Mouse (Mus musculus): ENCODE results near the gene Pdxk.

DNA sequence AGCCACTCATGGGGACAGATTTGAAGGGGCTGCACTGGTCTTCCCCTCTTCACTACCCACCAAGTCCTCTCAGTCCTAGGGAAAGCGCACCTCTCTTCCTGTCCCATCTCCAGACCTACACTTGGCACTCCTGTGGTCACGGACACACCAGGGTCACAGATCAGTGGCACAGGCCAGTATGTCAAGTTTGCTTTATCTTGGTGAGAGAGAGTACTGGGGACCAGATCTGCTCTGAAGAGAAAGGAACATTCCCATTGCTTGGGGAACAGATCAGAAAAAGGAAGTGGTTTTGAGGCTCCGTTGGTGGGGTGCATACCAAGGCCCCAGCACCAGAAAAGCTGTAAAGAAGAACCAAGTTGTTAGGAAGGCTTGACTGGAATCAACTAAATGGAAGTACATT lies 697 bp upstream of the Pdxk start:
- TF ChIP-seq CTCF (IDR thresholded peaks at IDR 0.05; ENCODE audit: low read depth), result no peak
- no peak for TF ChIP-seq EP300 (optimal IDR thresholded peaks at IDR 0.05)
